Mouse (Mus musculus): ENCODE results near the gene Samd14.

The Samd14 gene

GRCm38 (mm10) chr11:95006525-95007219 lies 3.0 kb upstream of the Samd14 start:
- peak; percentile 79 to 90 for DNase-seq

GRCm38 (mm10) chr11:95007418-95007817 lies 2.3 kb upstream of the Samd14 start:
- DNase-seq: no peak

- no peak for DNase-seq
Measured at GRCm38 (mm10) chr11:95008661-95009628, 734 bp upstream of the Samd14 start.

GRCm38 (mm10) chr11:95010141-95010739 lies 561 bp downstream of the Samd14 start:
- peak; percentile 82 to 91 for DNase-seq

GRCm38 (mm10) chr11:95010841-95011403 lies 1.2 kb downstream of the Samd14 start:
- peak in 1 of 2 experiments; percentile 53 for DNase-seq

GRCm38 (mm10) chr11:95011416-95011815 lies 1.7 kb downstream of the Samd14 start:
- no peak for DNase-seq

- peak in 1 of 2 experiments; percentile 40 for DNase-seq
Measured at GRCm38 (mm10) chr11:95012075-95012474, 2.4 kb downstream of the Samd14 start.

- DNase-seq: peak in 1 of 2 experiments; percentile 51
Measured at GRCm38 (mm10) chr11:95012487-95012886, 2.8 kb downstream of the Samd14 start.

- DNase-seq: peak in 1 of 2 experiments; percentile 40
Measured at GRCm38 (mm10) chr11:95015484-95015883, 5.8 kb downstream of the Samd14 start.

GRCm38 (mm10) chr11:95022237-95022992 lies 12.7 kb downstream of the Samd14 start:
- peak in 1 of 2 experiments; percentile 46 for DNase-seq

GRCm38 (mm10) chr11:95023481-95023880 lies 13.8 kb downstream of the Samd14 start:
- DNase-seq: no peak

- peak; percentile 96 for DNase-seq
Measured at GRCm38 (mm10) chr11:95024439-95025184, 14.9 kb downstream of the Samd14 start.

- DNase-seq: peak; percentile 59 to 61
Measured at GRCm38 (mm10) chr11:95025227-95026012, 15.7 kb downstream of the Samd14 start.

GRCm38 (mm10) chr11:95026090-95026542 lies 16.4 kb downstream of the Samd14 start:
- DNase-seq: peak in 1 of 2 experiments; percentile 52

- no peak for DNase-seq
Measured at GRCm38 (mm10) chr11:95026849-95027248, 17.2 kb downstream of the Samd14 start.

GRCm38 (mm10) chr11:95027850-95028470 lies 18.3 kb downstream of the Samd14 start:
- peak; percentile 56 to 60 for DNase-seq

GRCm38 (mm10) chr11:95032945-95033344 lies 23.3 kb downstream of the Samd14 start:
- DNase-seq: peak in 1 of 2 experiments; percentile 20

- DNase-seq: peak in 1 of 2 experiments; percentile 16
Measured at GRCm38 (mm10) chr11:95033617-95034016, 23.9 kb downstream of the Samd14 start.

GRCm38 (mm10) chr11:95034902-95035301 lies 25.2 kb downstream of the Samd14 start:
- no peak for DNase-seq

GRCm38 (mm10) chr11:95036521-95036920 lies 26.8 kb downstream of the Samd14 start:
- DNase-seq: peak in 1 of 2 experiments; percentile 27

Data from cerebellum, postnatal 25 days (tissue).